Mouse (Mus musculus) bone marrow, adult 2 months (tissue): ENCODE measurements around the gene Ptpre. TPM values are rescaled to one million over a fixed set of nuclear protein-coding genes. Genes with fewer than 3 reads are reported as not detected.

Experiments used
- H3K27ac ChIP-seq: fragments of 200-500 bp; 2 replicates; pipeline ENCODE4 v1.5.1; 2012; ENCODE audit warnings: low read depth, mild to moderate bottlenecking, control low read depth, inconsistent platforms, low read length; ENCODE audit not compliant: control insufficient read depth, poor library complexity, insufficient read depth
- H3K4me1 ChIP-seq: fragments of 200-500 bp; 2 replicates; pipeline ENCODE4 v1.6.1; 2011; ENCODE audit warnings: low read length; ENCODE audit not compliant: control insufficient read depth, insufficient read depth
- H3K4me3 ChIP-seq: fragments of 200-500 bp; replicated peaks from 2 replicates; pipeline ENCODE3; 2011; ENCODE audit warnings: mild to moderate bottlenecking, low read depth, low read length, control low read depth; ENCODE audit not compliant: control insufficient read depth
- CTCF ChIP-seq: fragments of 200-500 bp; IDR thresholded peaks from 2 replicates; pipeline ENCODE4 v1.5.1; 2011; ENCODE audit warnings: low read length, control low read depth; ENCODE audit not compliant: control insufficient read depth, insufficient read depth
- POLR2A ChIP-seq: fragments of 200-500 bp; IDR thresholded peaks from 2 replicates; pipeline ENCODE4 v1.6.1; 2011; ENCODE audit warnings: low read depth, mild to moderate bottlenecking, control low read depth, low read length, borderline replicate concordance; ENCODE audit not compliant: control insufficient read depth
- WGBS: fragments of 180-500 bp; shearing (Covaris S2); methylation state at CpG from one replicate; pipeline ENCODE4 v1.1.7; 2018; 5-methylcytosine and 5-hydroxymethylcytosine counted together
- polyA plus RNA-seq: library from polyadenylated mRNA; stranded (reverse); fragments of >200 nt; gene quantifications from 2 replicates; pipeline ENCODE4 v1.2.4, GENCODE M21; 2011; ENCODE audit warnings: low replicate concordance; ENCODE audit not compliant: missing spikeins, insufficient read depth, insufficient read length

Gene Ptpre
- polyA plus RNA-seq, 1 experiment = 27.7 TPM

DNA sequence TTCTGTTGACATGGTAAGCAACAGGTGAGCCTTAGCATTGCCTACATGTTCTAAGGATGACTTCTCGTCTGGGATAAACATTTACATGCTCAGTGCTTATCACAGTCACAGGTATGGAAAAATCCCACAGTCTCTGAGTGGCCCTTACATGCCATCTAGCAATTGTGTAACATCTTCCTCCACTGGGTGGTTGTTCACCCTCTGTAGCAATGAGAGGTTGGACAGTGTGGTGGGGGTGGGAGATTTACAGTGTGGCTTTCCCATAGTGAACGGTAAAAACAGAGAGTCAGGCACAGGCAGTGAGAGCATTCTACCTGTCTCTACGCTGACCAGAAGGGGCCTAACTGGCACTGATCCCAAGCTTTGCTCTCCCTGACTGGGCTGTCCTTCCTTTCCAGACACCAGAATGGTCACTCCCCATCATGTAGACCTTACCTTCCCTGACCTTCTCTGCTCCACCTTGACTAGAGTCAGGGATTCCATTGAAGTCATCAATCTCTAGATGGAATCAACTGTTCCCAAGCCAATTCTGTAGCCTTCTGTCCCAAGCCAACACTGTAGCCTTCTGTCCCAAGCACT lies 10.6 kb upstream of the Ptpre start:
- H3K4me1 ChIP-seq = peaks cover 3% of the 10 kb centered on the region
- H3K4me3 ChIP-seq = no peak overlapping the region
- WGBS = 35% methylated on average over 3 of the region's 3 CpGs
- H3K27ac ChIP-seq = no peak overlapping the region
- no peak for TF ChIP-seq POLR2A
- no peak for TF ChIP-seq CTCF

DNA sequence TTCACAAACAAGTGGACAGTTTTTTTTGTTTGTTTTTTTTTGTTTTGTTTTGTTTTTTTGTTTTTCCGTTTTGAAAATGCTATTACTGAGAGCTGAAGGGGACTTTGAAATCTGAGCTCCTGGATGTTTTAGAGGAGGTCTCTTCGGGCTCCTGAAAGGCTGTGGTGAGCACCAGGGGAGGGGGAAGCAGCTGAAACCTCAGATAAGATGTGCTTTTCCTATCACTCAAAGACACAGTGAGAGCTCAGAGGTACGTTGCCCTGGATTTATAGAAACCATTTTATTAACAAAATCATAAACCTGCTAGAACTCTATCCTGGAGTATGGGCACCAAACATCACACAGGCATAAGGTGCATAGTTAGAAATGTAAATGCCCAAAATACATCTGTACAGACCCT lies 10.1 kb upstream of the Ptpre start:
- no peak overlapping the region for H3K4me3 ChIP-seq
- 13% methylated on average over 3 of the region's 3 CpGs for WGBS
- no peak for TF ChIP-seq POLR2A
- no peak for TF ChIP-seq CTCF
- H3K4me1 ChIP-seq = peaks cover 2% of the 10 kb centered on the region
- no peak overlapping the region for H3K27ac ChIP-seq

DNA sequence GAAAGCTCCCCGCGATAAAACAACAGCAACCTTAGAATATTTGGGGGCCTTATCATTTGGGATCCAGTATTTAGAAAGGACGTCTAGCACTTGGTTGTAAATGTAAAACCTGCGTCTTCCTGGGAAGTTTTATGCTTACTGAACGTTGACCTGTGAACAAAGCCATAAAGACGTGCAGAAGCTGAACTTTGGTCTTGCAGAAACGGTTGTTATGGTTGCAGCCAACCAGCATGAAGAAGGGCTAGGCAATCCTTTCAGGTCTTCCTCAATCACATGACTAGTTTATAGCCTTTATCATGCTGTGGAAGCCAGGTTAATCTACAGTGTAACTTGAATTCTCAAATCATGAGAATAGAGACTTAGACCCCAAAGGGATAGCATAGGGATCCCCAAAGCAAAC lies 8.8 kb upstream of the Ptpre start, which contains the start of gene Clrn3:
TSS of gene Clrn3 (minus strand) at position 140 of the 400 bp plus-strand sequence.
- 80% methylated on average over 7 of the region's 7 CpGs for WGBS
- H3K27ac ChIP-seq = no peak within 1 kb of the TSS
- H3K4me3 ChIP-seq = no peak within 1 kb of the TSS
- TF ChIP-seq POLR2A (no peak), CTCF (no peak)
- H3K4me1 ChIP-seq = peaks cover 2% of the 10 kb centered on the region

DNA sequence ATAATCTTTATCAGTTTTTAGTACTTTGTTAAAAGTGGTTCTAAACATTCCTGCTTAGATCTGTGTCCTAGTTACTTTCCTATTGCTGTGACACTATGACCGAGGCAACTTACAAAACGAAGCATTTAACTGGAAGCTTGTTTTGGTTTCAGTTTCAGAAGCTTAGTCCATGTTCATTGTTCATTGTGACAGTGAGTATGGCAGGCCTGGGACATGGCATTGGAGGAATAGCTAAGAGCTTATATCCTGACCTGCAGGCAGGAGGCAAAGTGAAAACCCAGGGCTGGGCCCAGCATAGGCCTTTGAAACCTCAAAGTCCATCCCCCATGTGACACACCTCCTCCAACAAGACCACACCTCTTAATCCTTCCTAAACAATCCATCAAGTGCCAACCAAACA lies 8.2 kb upstream of the Ptpre start:
- TF ChIP-seq POLR2A (no peak), CTCF (no peak)
- Histone ChIP-seq H3K4me1 (no peaks in the 10 kb centered on the region; the same call in 1 of the 2 replicates), H3K4me3 (no peak overlapping the region), H3K27ac (no peak overlapping the region)
- 61% methylated on average over 2 of the region's 2 CpGs for WGBS

DNA sequence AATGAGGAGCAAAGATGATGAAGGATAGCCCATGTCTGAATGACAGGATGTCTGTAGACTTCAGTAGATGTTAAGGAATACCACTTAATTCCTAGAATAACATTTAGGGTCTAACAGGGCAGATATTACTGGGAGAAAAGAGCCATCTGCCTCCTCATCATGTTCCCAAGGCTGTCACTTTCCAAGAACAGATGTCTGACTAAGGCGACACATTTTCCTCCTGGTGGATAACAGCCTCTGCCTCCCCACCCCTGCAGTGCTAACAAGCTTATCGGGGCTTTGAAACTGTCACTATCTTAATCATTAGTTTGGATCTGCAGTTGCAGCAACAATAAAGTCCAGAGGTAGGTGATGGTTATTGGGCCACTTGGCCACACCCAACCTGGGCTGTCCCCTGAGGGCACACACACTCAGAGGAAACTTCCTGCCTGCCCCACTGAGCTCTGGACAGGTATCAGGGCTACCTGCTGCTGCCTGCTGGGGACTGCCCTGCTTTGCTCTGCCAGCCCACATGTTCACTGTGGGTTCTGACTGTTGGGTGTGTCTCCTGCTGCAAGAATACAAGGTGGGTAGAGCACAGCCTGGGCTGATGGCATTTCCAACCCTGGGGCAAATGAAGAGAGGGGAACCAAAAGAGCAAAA lies 2.6 kb upstream of the Ptpre start:
- no peak for TF ChIP-seq POLR2A
- Histone ChIP-seq H3K27ac (no peak overlapping the region), H3K4me1 (peaks cover under 1% of the 10 kb centered on the region; the same call in 1 of the 2 replicates), H3K4me3 (no peak overlapping the region)
- WGBS = 41% methylated on average over 2 of the region's 2 CpGs

DNA sequence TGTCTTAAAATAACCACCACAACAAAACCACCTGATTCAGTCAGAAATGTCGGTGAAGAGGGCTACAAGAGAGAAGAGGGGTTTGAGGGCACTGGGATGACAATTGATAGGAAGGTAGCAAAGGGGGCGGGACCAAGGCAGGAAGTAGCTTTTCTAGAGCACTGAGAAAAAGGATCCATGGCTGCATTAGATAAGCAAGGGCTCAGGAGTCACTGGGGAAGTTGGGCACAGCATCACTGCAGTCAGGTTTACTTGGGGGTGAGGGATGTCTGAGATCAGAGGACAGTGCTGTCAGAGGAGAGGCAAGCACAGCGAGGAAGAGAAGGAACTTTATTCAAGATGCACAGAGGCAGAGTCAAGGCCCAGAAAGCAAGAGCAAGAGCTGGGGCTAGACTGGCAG lies 1.4 kb upstream of the Ptpre start:
- 25% methylated on average over 3 of the region's 3 CpGs for WGBS
- H3K27ac ChIP-seq = no peak overlapping the region
- TF ChIP-seq CTCF (no peak), POLR2A (no peak)
- H3K4me3 ChIP-seq = no peak overlapping the region
- peaks cover 3% of the 10 kb centered on the region; the same call in 1 of the 2 replicates for H3K4me1 ChIP-seq

DNA sequence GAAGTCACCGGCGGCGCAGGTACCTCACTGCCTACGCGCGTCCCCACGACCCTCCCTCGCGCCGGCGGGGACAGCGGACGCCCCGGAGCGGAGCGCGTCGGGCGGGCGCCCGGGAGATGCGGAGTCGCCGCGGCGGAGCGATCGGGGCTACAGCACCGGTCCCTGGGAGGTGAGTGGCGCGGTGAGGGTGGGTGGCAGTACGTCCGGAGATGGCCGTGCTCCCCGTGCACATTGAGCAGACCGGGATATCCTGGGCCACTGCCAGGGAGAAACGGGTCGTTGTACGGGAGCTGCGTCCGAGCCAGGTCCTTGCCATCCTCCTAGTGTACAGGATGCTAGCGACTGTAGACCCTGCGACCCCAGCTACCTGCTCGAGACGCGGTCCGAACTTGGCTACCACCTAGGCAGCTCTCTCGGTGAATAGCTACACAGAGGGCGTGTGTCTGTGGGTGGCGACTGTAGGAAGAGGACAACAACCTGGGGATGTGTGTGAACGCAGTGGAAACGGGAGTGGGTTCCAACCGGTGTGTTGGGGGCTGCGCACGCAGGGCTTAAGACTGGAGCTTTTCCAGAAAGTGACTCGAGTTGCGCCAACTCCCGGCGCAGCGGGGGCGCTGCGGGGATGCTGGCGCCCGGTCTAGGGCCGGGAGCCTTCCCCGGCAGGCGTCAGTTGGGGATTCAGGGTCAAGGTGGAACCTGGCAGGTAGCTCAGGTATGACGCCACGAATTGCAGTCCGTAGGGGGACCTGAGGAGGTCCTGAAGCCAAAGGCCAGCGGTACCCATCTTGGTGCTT lies 864 bp downstream of the Ptpre start:
- TF ChIP-seq CTCF = no peak
- TF ChIP-seq POLR2A = no peak
- Histone ChIP-seq H3K4me3 (peak overlapping the region; percentile 83), H3K4me1 (peaks cover 5% of the 10 kb centered on the region; the same call in 1 of the 2 replicates), H3K27ac (peak overlapping the region; percentile 82)
- WGBS = under 1% methylated on average over 71 of the region's 71 CpGs

DNA sequence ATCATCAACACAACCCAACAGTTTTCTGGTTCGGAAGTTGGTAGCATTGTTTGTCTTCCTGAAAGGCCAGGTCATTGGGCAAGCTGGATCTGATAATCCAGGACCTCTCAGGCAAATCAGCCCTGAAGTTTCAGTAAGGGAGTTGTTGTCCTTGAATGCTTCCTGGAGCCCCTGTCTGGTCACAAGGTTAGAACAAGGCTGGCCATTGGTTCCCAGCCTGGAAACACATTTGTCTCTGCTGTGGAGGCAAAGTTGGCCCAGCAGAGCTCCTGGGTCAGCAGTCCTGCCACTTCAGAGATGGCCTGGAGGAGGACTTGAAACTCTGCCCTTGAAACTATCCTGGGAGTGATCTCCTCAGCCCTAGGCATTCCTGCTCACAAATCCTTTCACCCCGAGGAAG lies 2.1 kb downstream of the Ptpre start:
- Histone ChIP-seq H3K4me3 (peak overlapping the region; percentile 83), H3K27ac (no peak overlapping the region), H3K4me1 (peaks cover 5% of the 10 kb centered on the region; the same call in 1 of the 2 replicates)
- TF ChIP-seq POLR2A = no peak
- TF ChIP-seq CTCF = no peak
- WGBS = 13% methylated on average over 2 of the region's 2 CpGs

DNA sequence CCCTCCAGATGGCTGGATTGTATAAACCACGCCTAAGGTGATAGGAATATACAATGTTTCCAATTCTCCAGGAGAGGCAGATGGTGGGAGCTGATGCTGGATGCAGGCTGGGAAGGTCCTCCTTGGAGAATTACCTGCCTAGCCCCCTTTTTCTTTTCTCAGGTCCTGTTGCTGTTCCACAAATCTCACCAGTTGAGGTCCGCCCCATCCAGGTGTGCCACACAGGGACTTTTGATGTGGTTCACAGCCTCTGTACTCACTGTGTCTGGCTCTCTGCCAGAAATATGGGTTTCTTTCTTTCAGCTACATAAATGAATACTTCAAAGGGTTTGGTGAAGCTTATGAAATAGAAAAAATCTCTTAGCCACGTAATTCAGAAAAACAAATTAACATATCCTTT lies 5.0 kb downstream of the Ptpre start:
- peaks cover 12% of the 10 kb centered on the region for H3K4me1 ChIP-seq
- no peak overlapping the region for H3K27ac ChIP-seq
- 47% methylated on average over 3 of the region's 3 CpGs for WGBS
- no peak for TF ChIP-seq CTCF
- no peak for TF ChIP-seq POLR2A
- H3K4me3 ChIP-seq = no peak overlapping the region
